Mouse (Mus musculus) intestine, embryonic 16.5 days (tissue): Measurements from ENCODE around the gene Mydgf. TPM values are rescaled to one million over a fixed set of nuclear protein-coding genes. Genes with fewer than 3 reads are reported as not detected.

Source experiments
- ATAC-seq: fragments of 200-750 bp; cut with Nextera tagmentation; 2 replicates; pipeline ENCODE4 v1.8.0; 2017; ENCODE audit warnings: moderate TSS enrichment, moderate library complexity
- H3K27ac ChIP-seq: fragments of 300-500 bp; sonication (generic); 2 replicates; pipeline ENCODE4 v1.5.1; 2014; ENCODE audit warnings: mild to moderate bottlenecking, low read length
- H3K27me3 ChIP-seq: fragments of 300-500 bp; sonication (generic); replicated peaks from 2 replicates; pipeline ENCODE4 v1.6.1; 2014; ENCODE audit warnings: low read length, control low read depth, mixed read lengths; ENCODE audit not compliant: control insufficient read depth, insufficient read depth
- H3K36me3 ChIP-seq: fragments of 300-500 bp; sonication (generic); 2 replicates; pipeline ENCODE4 v1.6.1; 2014; ENCODE audit warnings: low read length, control low read depth; ENCODE audit not compliant: control insufficient read depth, insufficient read depth
- H3K4me1 ChIP-seq: fragments of 300-500 bp; sonication (generic); 2 replicates; pipeline ENCODE4 v1.6.1; 2014; ENCODE audit warnings: low read length, control low read depth, mixed read lengths; ENCODE audit not compliant: control insufficient read depth, insufficient read depth
- H3K4me2 ChIP-seq: fragments of 300-500 bp; sonication (generic); 2 replicates; pipeline ENCODE4 v1.6.1; 2014; ENCODE audit warnings: low read depth, low read length, control low read depth
- H3K4me3 ChIP-seq: fragments of 300-500 bp; sonication (generic); 2 replicates; pipeline ENCODE4 v1.5.1; 2014; ENCODE audit warnings: mild to moderate bottlenecking, low read length
- H3K9ac ChIP-seq: fragments of 300-500 bp; sonication (generic); 2 replicates; pipeline ENCODE4 v1.6.1; 2014; ENCODE audit warnings: low read depth, low read length
- H3K9me3 ChIP-seq: fragments of 300-500 bp; sonication (generic); 2 replicates; pipeline ENCODE4 v1.6.1; 2016; ENCODE audit warnings: low read length, control low read depth; ENCODE audit not compliant: control insufficient read depth
- WGBS: fragments of 180-500 bp; shearing (Covaris S2); extraction: QIAGEN DNeasy Blood & Tissue Kit; methylation state at CpG from one replicate; pipeline ENCODE4 v1.1.7; 2014; 5-methylcytosine and 5-hydroxymethylcytosine counted together
- microRNA-seq: library from miRNA; unstranded; fragments of <30 nt; microRNA quantifications from one replicate; pipeline ENCODE4, GENCODE M21; 2016
- polyA plus RNA-seq: library from polyadenylated mRNA; unstranded; fragments of >200 nt; fragmentation: Nextera tagmentation; extraction: Ambion mirVana; gene quantifications from 2 replicates; pipeline ENCODE4 v1.2.1, GENCODE M21; 2015

Mydgf gene
- polyA plus RNA-seq, 1 experiment from 2014 or later: 121 TPM

DNA sequence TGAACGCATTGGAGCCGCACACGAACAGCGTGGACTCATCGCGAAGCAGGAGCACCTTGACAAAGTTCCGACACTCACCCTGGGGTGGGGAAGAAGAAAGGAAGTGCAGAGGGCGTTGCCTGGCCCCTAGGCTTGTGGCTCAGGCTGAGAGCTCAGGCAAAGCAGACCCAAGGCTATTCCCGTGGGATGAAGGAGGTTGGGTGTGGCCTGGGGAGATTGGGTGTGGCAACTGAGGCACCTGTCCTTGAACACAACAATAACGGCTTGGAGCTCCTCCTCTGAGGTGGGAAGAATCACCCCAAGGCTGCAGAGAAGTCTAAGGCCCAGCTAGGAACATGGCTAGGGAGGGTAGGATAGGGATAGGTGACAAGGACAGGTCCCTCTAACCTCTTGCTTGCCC lies 52.6 kb downstream of the Mydgf start:
- peaks cover 16% of the 10 kb centered on the region for H3K4me1 ChIP-seq
- H3K4me2 ChIP-seq: no peak overlapping the region
- 89% methylated on average over 10 of the region's 10 CpGs for WGBS
- no peaks in the 10 kb centered on the region for H3K27me3 ChIP-seq
- H3K9ac ChIP-seq: no peak overlapping the region
- no peaks in the 10 kb centered on the region for H3K36me3 ChIP-seq
- no peak overlapping the region for H3K27ac ChIP-seq
- H3K4me3 ChIP-seq: no peak overlapping the region
- H3K9me3 ChIP-seq: no peaks in the 10 kb centered on the region
- ATAC-seq: no peak

DNA sequence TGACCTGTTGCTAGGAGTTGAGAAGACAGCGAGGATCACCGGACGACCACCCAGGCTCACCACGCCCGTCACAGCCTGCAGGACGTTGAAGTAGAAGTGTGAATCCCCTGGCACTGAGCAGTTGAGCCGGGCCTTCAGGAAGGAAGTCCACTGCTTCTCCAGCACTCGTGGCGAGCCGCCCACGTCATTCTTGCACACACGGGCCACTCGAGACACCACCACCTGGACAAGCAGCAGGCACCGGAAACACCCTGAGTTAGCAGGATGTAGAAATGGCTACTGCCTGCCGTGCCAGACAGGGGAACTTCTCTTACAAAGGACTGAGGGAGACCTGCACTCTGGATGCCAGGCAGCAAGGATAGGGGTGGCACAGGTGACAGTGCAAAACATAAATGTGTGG lies 55.5 kb downstream of the Mydgf start:
- 79% methylated on average over 15 of the region's 15 CpGs for WGBS
- peaks cover 13% of the 10 kb centered on the region for H3K27me3 ChIP-seq
- H3K9me3 ChIP-seq: no peaks in the 10 kb centered on the region; the same call in 1 of the 2 replicates
- H3K27ac ChIP-seq: no peak overlapping the region
- H3K4me3 ChIP-seq: no peak overlapping the region
- no peak overlapping the region for H3K9ac ChIP-seq
- peaks cover 6% of the 10 kb centered on the region for H3K4me1 ChIP-seq
- H3K36me3 ChIP-seq: no peaks in the 10 kb centered on the region
- no peak overlapping the region for H3K4me2 ChIP-seq
- no peak for ATAC-seq

DNA sequence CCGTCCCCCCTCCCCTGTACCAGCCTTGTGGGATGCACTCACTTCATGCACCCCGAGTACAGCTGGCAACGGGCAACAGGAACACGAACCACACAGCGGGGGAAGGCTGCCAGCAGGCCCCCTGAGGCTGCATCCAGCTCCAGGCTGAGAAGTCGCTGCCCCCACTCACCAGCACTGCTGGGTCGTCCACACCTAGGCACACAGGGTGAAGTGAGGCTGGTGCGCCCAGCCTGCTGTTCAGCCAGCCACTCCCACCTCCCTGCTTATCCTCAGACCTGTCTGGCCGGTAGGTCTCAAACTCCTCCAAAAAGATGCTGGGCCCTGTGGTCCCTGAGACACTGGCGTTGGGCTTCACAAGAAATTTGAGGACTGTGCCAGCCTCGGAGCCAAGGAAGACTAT lies 57.5 kb downstream of the Mydgf start:
- Histone ChIP-seq H3K27me3 (peaks cover 27% of the 10 kb centered on the region), H3K36me3 (no peaks in the 10 kb centered on the region; the same call in 1 of the 2 replicates), H3K4me3 (no peak overlapping the region), H3K4me1 (peaks cover 6% of the 10 kb centered on the region), H3K4me2 (no peak overlapping the region), H3K9ac (no peak overlapping the region), H3K9me3 (peaks cover 12% of the 10 kb centered on the region), H3K27ac (no peak overlapping the region)
- 72% methylated on average over 11 of the region's 11 CpGs for WGBS
- no peak for ATAC-seq

Small RNA genes within 50 kb of the gene (microRNA-seq; reads per million reads assigned to microRNA genes)
- gene Gm44397: not detected

Other genes starting within 250 kb of the Mydgf start
- 4.1 and 4.4 TPM in 2 replicates for gene Zfp119b, start 234.4 kb downstream of the Mydgf start, polyA plus RNA-seq
- 2.6 and 2.9 TPM in 2 replicates for gene Ebi3, start 231.3 kb downstream of the Mydgf start, polyA plus RNA-seq
- gene Yju2, start 224.8 kb downstream of the Mydgf start, polyA plus RNA-seq: 19.7 and 21.5 TPM in 2 replicates
- gene Shd, start 213.5 kb downstream of the Mydgf start, polyA plus RNA-seq: 8.6 and 9.0 TPM in 2 replicates
- 8.4 and 9.7 TPM in 2 replicates for gene Fsd1, start 197.4 kb downstream of the Mydgf start, polyA plus RNA-seq
- gene Stap2, start 178.3 kb downstream of the Mydgf start, polyA plus RNA-seq: 65.6 and 79.6 TPM in 2 replicates
- 77.5 and 80.8 TPM in 2 replicates for gene Mpnd, start 178.2 kb downstream of the Mydgf start, polyA plus RNA-seq
- 120 and 131 TPM in 2 replicates for gene Sh3gl1, start 147.3 kb downstream of the Mydgf start, polyA plus RNA-seq
- gene Chaf1a, start 143.5 kb downstream of the Mydgf start, polyA plus RNA-seq: 15.6 and 16.7 TPM in 2 replicates
- 31.6 and 34.3 TPM in 2 replicates for gene Ubxn6, start 108.9 kb downstream of the Mydgf start, polyA plus RNA-seq
- gene Hdgfl2, start 104.3 kb downstream of the Mydgf start, polyA plus RNA-seq: 69.3 and 75.0 TPM in 2 replicates
- 0.11 and 0.23 TPM in 2 replicates for gene Plin4, start 74.1 kb downstream of the Mydgf start, polyA plus RNA-seq
- 0.48 and 0.57 TPM in 2 replicates for gene Plin5, start 66.3 kb downstream of the Mydgf start, polyA plus RNA-seq
- 0.47 and 0.57 TPM in 2 replicates for gene Lrg1, start 61.9 kb downstream of the Mydgf start, polyA plus RNA-seq
- gene Sema6b, start 43.6 kb downstream of the Mydgf start, polyA plus RNA-seq: 0.81 and 0.99 TPM in 2 replicates
- 10.6 and 12.7 TPM in 2 replicates for gene Tnfaip8l1, start 21.4 kb downstream of the Mydgf start, polyA plus RNA-seq
- 33.5 and 35.1 TPM in 2 replicates for gene Dpp9, start 35.0 kb upstream of the Mydgf start, polyA plus RNA-seq
- gene Fem1a, start 72.9 kb upstream of the Mydgf start, polyA plus RNA-seq: 11.7 and 12.8 TPM in 2 replicates
- gene Ticam1, start 92.9 kb upstream of the Mydgf start, polyA plus RNA-seq: 16.4 and 19.4 TPM in 2 replicates
- gene Plin3, start 109.0 kb upstream of the Mydgf start, polyA plus RNA-seq: 287 and 364 TPM in 2 replicates
- gene Arrdc5, start 116.4 kb upstream of the Mydgf start, polyA plus RNA-seq: not detected in 2 replicates
- gene Uhrf1, start 119.4 kb upstream of the Mydgf start, polyA plus RNA-seq: 103 and 114 TPM in 2 replicates
- 21.3 and 22.5 TPM in 2 replicates for gene Kdm4b, start 142.1 kb upstream of the Mydgf start, polyA plus RNA-seq